Mouse (Mus musculus) MEL (cell line): ENCODE data around the gene Myg1. TPM values are rescaled to one million over a fixed set of nuclear protein-coding genes. Genes with fewer than 3 reads are reported as not detected.
"Not testable (repeated sequence)": the region's sequence is repeated elsewhere in the genome, so short reads cannot be mapped to it uniquely, and the experiment has no call there.

Source experiments
- DNase-seq: peaks from one replicate; pipeline ENCODE4 v3.0.0; 2011; ENCODE audit warnings: low read depth, low spot score
- H3K27ac ChIP-seq: 2 replicates; pipeline ENCODE4 v1.5.1; 2012; ENCODE audit warnings: low read depth, mild to moderate bottlenecking, control low read depth, low read length, moderate library complexity; ENCODE audit not compliant: control insufficient read depth
- H3K27me3 ChIP-seq, 2 experiments: fragments of 150-350 bp in 1 of 2; sonication (generic) in 1 of 2; 2 replicates each; pipeline ENCODE4 v1.6.1; 2012; ENCODE audit warnings: low read length in 2 of 2, mild to moderate bottlenecking in 2 of 2, improper control_type of control experiment in 1 of 2, moderate library complexity in 1 of 2; ENCODE audit not compliant: insufficient read depth in 2 of 2, control insufficient read depth in 1 of 2
- H3K36me3 ChIP-seq, 2 experiments: 2 replicates each; pipeline ENCODE4 v1.6.1; 2012 to 2014; ENCODE audit warnings: low read length in 2 of 2, improper control_type of control experiment in 1 of 2, inconsistent platforms in 1 of 2, mild to moderate bottlenecking in 1 of 2; ENCODE audit not compliant: insufficient read depth in 2 of 2, control insufficient read depth in 1 of 2
- H3K4me1 ChIP-seq, 2 experiments: fragments of 150-350 bp in 1 of 2; sonication (generic) in 1 of 2; 2 replicates each; pipeline ENCODE4 v1.6.1; 2012; ENCODE audit warnings: low read length in 2 of 2, improper control_type of control experiment in 1 of 2, mild to moderate bottlenecking in 1 of 2; ENCODE audit not compliant: insufficient read depth in 2 of 2, control insufficient read depth in 1 of 2
- H3K4me3 ChIP-seq, 2 experiments: fragments of 150-350 bp in 1 of 2; sonication (generic) in 1 of 2; 2 replicates each; pipeline ENCODE4 v1.5.1; 2012; ENCODE audit warnings: low read depth in 2 of 2, low read length in 2 of 2, mild to moderate bottlenecking in 2 of 2, moderate library complexity in 2 of 2, control low read depth in 1 of 2, improper control_type of control experiment in 1 of 2; ENCODE audit not compliant: control insufficient read depth in 1 of 2, insufficient read depth in 1 of 2
- H3K79me2 ChIP-seq: 2 replicates; pipeline ENCODE4 v1.6.1; 2012; ENCODE audit warnings: mild to moderate bottlenecking, low read length, moderate library complexity; ENCODE audit not compliant: control insufficient read depth, poor library complexity, insufficient read depth
- H3K9ac ChIP-seq: 2 replicates; pipeline ENCODE4 v1.6.1; 2012; ENCODE audit warnings: low read depth, mild to moderate bottlenecking, control low read depth, low read length, moderate library complexity; ENCODE audit not compliant: control insufficient read depth, poor library complexity, severe bottlenecking
- H3K9me3 ChIP-seq: fragments of 150-350 bp; sonication (generic); replicated peaks from 2 replicates; pipeline ENCODE4 v1.6.1; 2012; ENCODE audit warnings: mild to moderate bottlenecking, low read length, improper control_type of control experiment, moderate library complexity; ENCODE audit not compliant: insufficient read depth
- CHD2 ChIP-seq: IDR thresholded peaks from 2 replicates; pipeline ENCODE4 v1.6.1; 2011; ENCODE audit warnings: low read length, improper control_type of control experiment
- CTCF ChIP-seq, 3 experiments: IDR thresholded peaks in 2 of 3; conservative IDR thresholded peaks in 1 of 3; 2 replicates each; pipeline ENCODE4 v1.5.1; 2011 to 2012; ENCODE audit warnings: low read length in 3 of 3, low read depth in 2 of 3, mild to moderate bottlenecking in 2 of 3, improper control_type of control experiment in 1 of 3, inconsistent platforms in 1 of 3, mixed read lengths in 1 of 3, moderate library complexity in 1 of 3; ENCODE audit not compliant: control insufficient read depth in 1 of 3, insufficient read depth in 1 of 3, poor library complexity in 1 of 3, severe bottlenecking in 1 of 3
- MEF2A ChIP-seq: IDR thresholded peaks from 2 replicates; pipeline ENCODE4 v1.6.1; 2014; ENCODE audit warnings: low read depth, mild to moderate bottlenecking, inconsistent platforms, low read length, improper control_type of control experiment; ENCODE audit not compliant: poor library complexity, insufficient replicate concordance, severe bottlenecking; ENCODE audit errors: extremely low read depth
- POLR2A ChIP-seq, 2 experiments: IDR thresholded peaks; 2 replicates each; pipeline ENCODE4 v1.6.1; 2011 to 2012; ENCODE audit warnings: low read length in 2 of 2, mild to moderate bottlenecking in 2 of 2, control low read depth in 1 of 2, improper control_type of control experiment in 1 of 2, low read depth in 1 of 2, moderate library complexity in 1 of 2; ENCODE audit not compliant: control insufficient read depth in 1 of 2, insufficient read depth in 1 of 2, poor library complexity in 1 of 2
- POLR2AphosphoS5 ChIP-seq: IDR thresholded peaks from 2 replicates; pipeline ENCODE4 v1.6.1; 2012; ENCODE audit warnings: low read depth, borderline replicate concordance, mild to moderate bottlenecking, inconsistent platforms, low read length, moderate library complexity, mixed read lengths
- RAD21 ChIP-seq: IDR thresholded peaks from 2 replicates; pipeline ENCODE4 v1.6.1; 2011; ENCODE audit warnings: mild to moderate bottlenecking, low read depth, low read length, improper control_type of control experiment
- RCOR1 ChIP-seq: IDR thresholded peaks from 2 replicates; pipeline ENCODE4 v1.6.1; 2012; ENCODE audit warnings: low read depth, mild to moderate bottlenecking, inconsistent platforms, low read length, improper control_type of control experiment
- SIN3A ChIP-seq: IDR thresholded peaks from 2 replicates; pipeline ENCODE4 v1.6.1; 2012; ENCODE audit warnings: low read length, improper control_type of control experiment, inconsistent platforms
- SMC3 ChIP-seq: IDR thresholded peaks from 2 replicates; pipeline ENCODE4 v1.6.1; 2011; ENCODE audit warnings: low read depth, low read length, improper control_type of control experiment
- TAL1 ChIP-seq: IDR thresholded peaks from 2 replicates; pipeline ENCODE4 v1.6.1; 2012; ENCODE audit warnings: mild to moderate bottlenecking, inconsistent platforms, low read length, moderate library complexity, mixed read lengths
- USF2 ChIP-seq, 2 experiments: IDR thresholded peaks; 2 replicates each; pipeline ENCODE4 v1.6.1; 2011 to 2012; ENCODE audit warnings: improper control_type of control experiment in 2 of 2, low read length in 2 of 2, borderline replicate concordance in 1 of 2, inconsistent platforms in 1 of 2, low read depth in 1 of 2, mild to moderate bottlenecking in 1 of 2; ENCODE audit not compliant: insufficient read depth in 1 of 2
- ZC3H11A ChIP-seq: IDR thresholded peaks from 2 replicates; pipeline ENCODE4 v1.6.1; 2012; ENCODE audit warnings: low read depth, mild to moderate bottlenecking, inconsistent platforms, low read length, improper control_type of control experiment
- ZNF384 ChIP-seq: IDR thresholded peaks from 2 replicates; pipeline ENCODE4 v1.6.1; 2012; ENCODE audit warnings: low read depth, mild to moderate bottlenecking, inconsistent platforms, low read length, improper control_type of control experiment
- polyA plus RNA-seq, 2 experiments: library from polyadenylated mRNA; stranded (reverse) in 1 of 2; unstranded in 1 of 2; fragments of >175 nt in 1 of 2; fragments of >200 nt in 1 of 2; gene quantifications; 2 replicates each; pipeline versions ENCODE4 v1.2.1 to v1.2.4; 2012; ENCODE audit warnings: low replicate concordance in 2 of 2, low read depth in 1 of 2; ENCODE audit not compliant: insufficient read length in 2 of 2, insufficient read depth in 1 of 2, missing spikeins in 1 of 2
- total RNA-seq: library from RNA; depleted of rRNA; stranded (reverse); fragments of 300-350 nt; gene quantifications from 2 replicates; pipeline ENCODE4 v1.2.3, GENCODE M21; 2012

The Myg1 gene
- total and polyA plus RNA-seq, 3 experiments: 135 to 292 (median 140) TPM

DNA sequence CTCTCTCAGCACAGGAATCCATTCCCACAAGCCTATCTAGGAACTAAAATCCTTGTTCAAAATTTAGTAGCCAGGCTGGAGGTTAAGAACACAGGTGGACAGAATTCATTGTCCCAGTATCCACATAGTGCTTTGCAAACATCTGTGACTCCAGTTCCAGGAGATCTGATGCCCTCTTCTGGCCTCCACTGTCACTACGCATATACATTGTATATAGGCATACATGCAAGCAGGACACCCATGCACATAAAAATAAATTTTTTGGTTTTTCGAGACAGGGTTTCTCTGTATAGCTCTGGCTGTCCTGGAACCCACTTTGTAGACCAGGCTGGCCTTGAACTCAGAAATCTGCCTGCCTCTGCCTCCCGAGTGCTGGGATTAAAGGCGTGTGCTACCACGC is 4.4 kb downstream of the Myg1 start:
- Histone ChIP-seq H3K79me2 (peaks cover 19% of the 10 kb centered on the region), H3K36me3 (peaks cover 11% of the 10 kb centered on the region in 2 experiments)
- peak; percentile 77 for DNase-seq
- not testable (repeated sequence) for H3K4me3 ChIP-seq, H3K9ac ChIP-seq, H3K9me3 ChIP-seq, H3K27me3 ChIP-seq, H3K4me1 ChIP-seq, H3K27ac ChIP-seq
- TF ChIP-seq ZC3H11A (peak; percentile 60), ZNF384 (peak; percentile 71), SMC3 (peak; percentile 78), SIN3A (peak; percentile 42; the same call in 1 of the 2 replicates), RAD21 (peak; percentile 56), CTCF (IDR thresholded peaks at IDR 0.05 in 2 of 3, conservative IDR thresholded peaks at IDR 0.05 in 1 of 3; ENCODE audit: control insufficient read depth in 1 of 3, insufficient read depth in 1 of 3, low read depth in 2 of 3, low read length in 3 of 3, poor library complexity in 1 of 3, severe bottlenecking in 1 of 3) (peak; percentile 57 to 74 (median 67))

GRCm38 (mm10) chr15:102336946-102337345 is 5.4 kb downstream of the Myg1 start:
- TF ChIP-seq ZNF384 (no peak), ZC3H11A (no peak), USF2 (IDR thresholded peaks at IDR 0.05; ENCODE audit: borderline replicate concordance in 1 of 2, insufficient read depth in 1 of 2, low read depth in 1 of 2, low read length in 2 of 2) (no peak), MEF2A (no peak), CHD2 (no peak), RCOR1 (no peak), POLR2AphosphoS5 (no peak)
- TF ChIP-seq, all 39 proteins: peak for 0
- Histone ChIP-seq H3K27me3 (no peaks in the 10 kb centered on the region), H3K9me3 (no peaks in the 10 kb centered on the region), H3K4me3 (no peak overlapping the region), H3K9ac (no peak overlapping the region), H3K27ac (no peak overlapping the region), H3K4me1 (peaks cover 2 to 9% of the 10 kb centered on the region in 2 experiments; a peak in 3 of 4 replicates), H3K36me3 (peaks cover 11% of the 10 kb centered on the region in 2 experiments), H3K79me2 (peaks cover 15% of the 10 kb centered on the region)
- no peak for DNase-seq

GRCm38 (mm10) chr15:102339612-102340011 is 8.1 kb downstream of the Myg1 start:
- Histone ChIP-seq H3K9ac (no peak overlapping the region), H3K79me2 (no peaks in the 10 kb centered on the region), H3K36me3 (peaks cover 0 to 11% of the 10 kb centered on the region in 2 experiments; a peak in 2 of 4 replicates), H3K27me3 (no peaks in the 10 kb centered on the region), H3K27ac (no peak overlapping the region), H3K4me1 (no peaks in the 10 kb centered on the region), H3K4me3 (no peak overlapping the region), H3K9me3 (no peaks in the 10 kb centered on the region)
- TF ChIP-seq POLR2A (IDR thresholded peaks at IDR 0.05; ENCODE audit: control insufficient read depth in 1 of 2, insufficient read depth in 1 of 2, low read depth in 1 of 2, low read length in 2 of 2, poor library complexity in 1 of 2) (0 out of 4 replicates have a peak, but pooled peaks of 1 of the 2 experiments have one; percentile 13), TAL1 (no peak)
- DNase-seq: no peak
